Mouse (Mus musculus): Measurements from ENCODE around the gene Sox5. TPM values are rescaled to one million over a fixed set of nuclear protein-coding genes. Genes with fewer than 3 reads are reported as not detected.
"Not testable (repeated sequence)": the region's sequence is repeated elsewhere in the genome, so short reads cannot be mapped to it uniquely, and the experiment has no call there.

Sox5 gene
- polyA plus RNA-seq, 1 experiment from 2014 or later, result 246 TPM

DNA sequence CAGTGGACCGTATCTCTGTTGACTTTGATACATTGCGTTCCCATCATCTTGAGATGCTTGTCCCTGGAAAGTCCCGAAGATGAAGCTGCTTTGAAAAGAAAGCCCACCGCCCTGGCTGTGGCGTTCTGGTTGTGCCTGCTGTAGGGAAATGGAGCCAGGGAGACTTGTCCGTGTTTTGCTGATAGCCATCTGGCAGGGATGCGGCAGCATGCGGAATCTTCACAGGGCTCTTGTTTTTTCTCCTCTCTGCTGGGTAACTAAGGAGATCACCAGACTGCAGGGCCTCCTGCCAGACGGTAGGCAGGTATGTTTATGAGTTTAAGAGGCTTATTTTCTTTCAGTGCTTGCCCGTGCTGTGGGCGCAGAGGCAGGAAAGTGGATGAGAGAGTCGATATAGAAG, 499.0 kb downstream of the Sox5 start:
- WGBS, result 65% methylated on average over 12 of the region's 12 CpGs
- Histone ChIP-seq H3K27ac (ENCODE audit: low read length) (no peak overlapping the region), H3K4me3 (replicated peaks; ENCODE audit: low read length) (no peak overlapping the region), H3K9me3 (ENCODE audit: control insufficient read depth, low read length) (no peaks in the 10 kb centered on the region), H3K4me2 (ENCODE audit: low read length) (no peak overlapping the region), H3K9ac (replicated peaks; ENCODE audit: low read depth, low read length) (no peak overlapping the region), H3K36me3 (ENCODE audit: control insufficient read depth, insufficient read depth) (no peaks in the 10 kb centered on the region), H3K27me3 (replicated peaks; ENCODE audit: control insufficient read depth, insufficient read depth, low read length) (no peaks in the 10 kb centered on the region), H3K4me1 (replicated peaks; ENCODE audit: control insufficient read depth, insufficient read depth, low read length) (peaks cover 7% of the 10 kb centered on the region)
- no peak for ATAC-seq

- H3K9ac ChIP-seq (replicated peaks; ENCODE audit: low read depth, low read length), result no peak overlapping the region
- no peak overlapping the region for H3K4me3 ChIP-seq (replicated peaks; ENCODE audit: low read length)
- H3K27ac ChIP-seq (ENCODE audit: low read length), result no peak overlapping the region
- 95% methylated on average over 3 of the region's 3 CpGs for whole genome bisulfite sequencing
- no peaks in the 10 kb centered on the region for H3K36me3 ChIP-seq (ENCODE audit: control insufficient read depth, insufficient read depth)
- ATAC-seq, result no peak
- H3K27me3 ChIP-seq (replicated peaks; ENCODE audit: control insufficient read depth, insufficient read depth, low read length), result no peaks in the 10 kb centered on the region
- H3K4me1 ChIP-seq (replicated peaks; ENCODE audit: control insufficient read depth, insufficient read depth, low read length), result peaks cover 7% of the 10 kb centered on the region
- H3K4me2 ChIP-seq (ENCODE audit: low read length), result no peak overlapping the region
- H3K9me3 ChIP-seq (ENCODE audit: control insufficient read depth, low read length), result no peaks in the 10 kb centered on the region; the same call in 1 of the 2 replicates
Measured at GRCm38 (mm10) chr6:144281661-144282060, 500.1 kb downstream of the Sox5 start.

DNA sequence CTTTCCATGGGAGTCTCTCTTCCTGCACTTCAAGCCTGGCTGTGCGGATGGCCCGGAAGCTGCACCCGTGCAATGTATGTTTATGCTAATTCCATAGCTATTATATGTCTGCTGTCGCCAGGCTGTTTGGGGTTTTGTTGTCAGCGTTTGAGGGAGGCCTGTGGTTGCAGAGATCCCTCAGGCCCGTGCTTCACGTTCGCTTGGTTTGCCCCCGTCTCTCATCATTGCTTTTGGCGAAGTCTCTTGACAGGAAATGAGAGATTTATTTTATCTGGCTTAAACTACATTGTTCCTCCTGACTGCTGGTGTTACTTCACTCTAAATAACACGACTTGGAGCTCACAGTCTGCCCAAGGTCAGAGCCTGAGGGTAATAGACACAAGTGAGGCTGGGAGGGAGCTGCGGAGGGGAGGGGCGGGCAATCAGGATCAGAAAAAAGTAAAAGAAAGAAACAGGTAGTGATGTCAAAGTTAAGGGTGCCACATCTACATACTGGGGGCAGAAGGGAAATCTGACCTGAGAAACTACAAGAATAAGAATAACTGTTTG, 503.2 kb downstream of the Sox5 start:
- H3K27me3 ChIP-seq (replicated peaks; ENCODE audit: control insufficient read depth, insufficient read depth, low read length), result no peaks in the 10 kb centered on the region
- no peak overlapping the region for H3K4me3 ChIP-seq (replicated peaks; ENCODE audit: low read length)
- H3K27ac ChIP-seq (ENCODE audit: low read length), result no peak overlapping the region
- H3K4me1 ChIP-seq (replicated peaks; ENCODE audit: control insufficient read depth, insufficient read depth, low read length), result peaks cover 2% of the 10 kb centered on the region; the same call in 1 of the 2 replicates
- H3K9ac ChIP-seq (replicated peaks; ENCODE audit: low read depth, low read length), result no peak overlapping the region
- WGBS, result 71% methylated on average over 13 of the region's 13 CpGs
- no peaks in the 10 kb centered on the region for H3K36me3 ChIP-seq (ENCODE audit: control insufficient read depth, insufficient read depth)
- no peak for ATAC-seq
- no peaks in the 10 kb centered on the region; the same call in 1 of the 2 replicates for H3K9me3 ChIP-seq (ENCODE audit: control insufficient read depth, low read length)
- no peak overlapping the region for H3K4me2 ChIP-seq (ENCODE audit: low read length)

GRCm38 (mm10) chr6:144273425-144273824, 508.4 kb downstream of the Sox5 start:
- H3K9me3 ChIP-seq (ENCODE audit: control insufficient read depth, low read length); H3K36me3 ChIP-seq (ENCODE audit: control insufficient read depth, insufficient read depth); H3K27ac ChIP-seq (ENCODE audit: low read length); H3K4me3 ChIP-seq (replicated peaks; ENCODE audit: low read length); ATAC-seq; H3K9ac ChIP-seq (replicated peaks; ENCODE audit: low read depth, low read length); H3K4me1 ChIP-seq (replicated peaks; ENCODE audit: control insufficient read depth, insufficient read depth, low read length); H3K4me2 ChIP-seq (ENCODE audit: low read length); H3K27me3 ChIP-seq (replicated peaks; ENCODE audit: control insufficient read depth, insufficient read depth, low read length): not testable (repeated sequence)
- WGBS, result 24% methylated on average over 4 of the region's 4 CpGs

GRCm38 (mm10) chr6:144271326-144271725, 510.5 kb downstream of the Sox5 start:
- no peaks in the 10 kb centered on the region for H3K9me3 ChIP-seq (ENCODE audit: control insufficient read depth, low read length)
- no peak overlapping the region for H3K27ac ChIP-seq (ENCODE audit: low read length)
- no peak overlapping the region for H3K9ac ChIP-seq (replicated peaks; ENCODE audit: low read depth, low read length)
- ATAC-seq, result no peak
- no peak overlapping the region for H3K4me2 ChIP-seq (ENCODE audit: low read length)
- no peaks in the 10 kb centered on the region for H3K36me3 ChIP-seq (ENCODE audit: control insufficient read depth, insufficient read depth)
- 87% methylated on average over 2 of the region's 2 CpGs for WGBS
- no peaks in the 10 kb centered on the region for H3K4me1 ChIP-seq (replicated peaks; ENCODE audit: control insufficient read depth, insufficient read depth, low read length)
- H3K4me3 ChIP-seq (replicated peaks; ENCODE audit: low read length), result no peak overlapping the region
- H3K27me3 ChIP-seq (replicated peaks; ENCODE audit: control insufficient read depth, insufficient read depth, low read length), result no peaks in the 10 kb centered on the region

DNA sequence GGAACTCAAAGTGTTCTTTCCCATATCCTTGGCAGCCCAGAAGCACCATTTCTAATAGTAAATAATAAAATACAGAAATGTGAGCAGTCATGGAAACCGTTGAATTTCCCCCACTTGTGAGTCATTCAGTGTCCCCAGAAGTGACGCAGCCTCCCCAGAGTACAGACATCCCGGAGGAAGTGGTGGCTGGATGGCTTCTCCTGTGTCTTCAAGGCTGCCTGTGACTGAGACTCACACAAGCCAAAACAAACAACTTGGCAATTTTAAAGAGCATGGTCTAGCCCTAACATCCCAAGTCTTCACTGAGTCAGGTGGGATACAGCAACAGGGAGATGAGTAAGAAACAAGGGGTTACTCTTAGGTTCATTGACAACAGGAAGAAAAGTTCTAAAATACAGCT, 511.5 kb downstream of the Sox5 start:
- no peak for ATAC-seq
- 91% methylated on average over 3 of the region's 3 CpGs for WGBS
- no peaks in the 10 kb centered on the region for H3K27me3 ChIP-seq (replicated peaks; ENCODE audit: control insufficient read depth, insufficient read depth, low read length)

GRCm38 (mm10) chr6:144269666-144270065, 512.1 kb downstream of the Sox5 start:
- no peaks in the 10 kb centered on the region for H3K4me1 ChIP-seq (replicated peaks; ENCODE audit: control insufficient read depth, insufficient read depth, low read length)
- no peak overlapping the region for H3K4me3 ChIP-seq (replicated peaks; ENCODE audit: low read length)
- H3K27ac ChIP-seq (ENCODE audit: low read length), result no peak overlapping the region
- no peak overlapping the region for H3K4me2 ChIP-seq (ENCODE audit: low read length)
- no peak overlapping the region for H3K9ac ChIP-seq (replicated peaks; ENCODE audit: low read depth, low read length)
- H3K9me3 ChIP-seq (ENCODE audit: control insufficient read depth, low read length), result no peaks in the 10 kb centered on the region
- H3K36me3 ChIP-seq (ENCODE audit: control insufficient read depth, insufficient read depth), result no peaks in the 10 kb centered on the region
- H3K27me3 ChIP-seq (replicated peaks; ENCODE audit: control insufficient read depth, insufficient read depth, low read length), result no peaks in the 10 kb centered on the region
- 87% methylated on average over 4 of the region's 4 CpGs for WGBS
- no peak for ATAC-seq

More for the DNA sequence above, 511.5 kb downstream of the Sox5 start:
- Histone ChIP-seq H3K27ac (ENCODE audit: low read length) (no peak overlapping the region), H3K4me3 (replicated peaks; ENCODE audit: low read length) (no peak overlapping the region), H3K9ac (replicated peaks; ENCODE audit: low read depth, low read length) (no peak overlapping the region), H3K9me3 (ENCODE audit: control insufficient read depth, low read length) (no peaks in the 10 kb centered on the region), H3K36me3 (ENCODE audit: control insufficient read depth, insufficient read depth) (no peaks in the 10 kb centered on the region), H3K4me2 (ENCODE audit: low read length) (no peak overlapping the region), H3K4me1 (replicated peaks; ENCODE audit: control insufficient read depth, insufficient read depth, low read length) (no peaks in the 10 kb centered on the region)

DNA sequence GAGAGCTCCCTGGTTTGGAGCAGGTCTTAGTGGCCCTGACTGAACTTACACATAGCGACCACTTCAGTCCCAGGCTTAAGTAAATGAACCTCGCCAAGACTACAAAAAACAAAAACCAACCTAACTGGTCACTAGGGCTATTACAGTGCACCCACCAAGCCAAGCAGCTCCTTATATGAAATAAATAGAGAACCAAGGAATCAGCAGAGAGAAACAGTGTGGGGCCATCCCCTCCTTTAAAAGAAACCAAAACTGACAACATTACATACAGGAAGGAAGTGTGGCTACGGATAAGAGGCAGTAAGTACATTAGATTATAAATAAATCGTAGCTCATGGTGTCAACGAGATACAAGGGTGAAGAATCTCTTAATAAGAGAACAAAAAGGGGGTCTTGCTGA, 516.0 kb downstream of the Sox5 start:
- WGBS, result 92% methylated on average over 5 of the region's 5 CpGs
- Histone ChIP-seq H3K27me3 (replicated peaks; ENCODE audit: control insufficient read depth, insufficient read depth, low read length) (no peaks in the 10 kb centered on the region), H3K27ac (ENCODE audit: low read length) (no peak overlapping the region), H3K9ac (replicated peaks; ENCODE audit: low read depth, low read length) (no peak overlapping the region), H3K36me3 (ENCODE audit: control insufficient read depth, insufficient read depth) (no peaks in the 10 kb centered on the region), H3K9me3 (ENCODE audit: control insufficient read depth, low read length) (no peaks in the 10 kb centered on the region), H3K4me1 (replicated peaks; ENCODE audit: control insufficient read depth, insufficient read depth, low read length) (no peaks in the 10 kb centered on the region), H3K4me3 (replicated peaks; ENCODE audit: low read length) (no peak overlapping the region), H3K4me2 (ENCODE audit: low read length) (no peak overlapping the region)
- ATAC-seq, result no peak

DNA sequence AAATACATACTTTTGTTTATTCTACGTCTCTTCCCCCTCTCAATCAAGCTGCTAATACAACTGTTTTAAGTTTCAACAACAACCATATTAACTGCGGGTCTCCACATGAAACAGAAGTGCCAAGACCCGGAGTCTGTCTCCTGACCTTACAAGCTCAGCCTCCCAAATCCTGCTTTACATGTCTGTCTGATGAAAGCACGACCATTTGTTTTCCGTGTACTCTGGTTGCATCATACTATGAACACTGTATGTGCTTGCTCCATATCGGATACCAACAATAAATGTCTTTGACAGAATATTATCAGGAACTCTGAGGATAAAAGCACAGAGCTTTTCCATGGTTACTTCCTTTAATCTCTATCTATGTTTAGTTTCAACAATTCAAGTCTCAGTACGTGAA, 516.8 kb downstream of the Sox5 start:
- no peak overlapping the region for H3K9ac ChIP-seq (replicated peaks; ENCODE audit: low read depth, low read length)
- no peak overlapping the region for H3K4me3 ChIP-seq (replicated peaks; ENCODE audit: low read length)
- no peak overlapping the region for H3K27ac ChIP-seq (ENCODE audit: low read length)
- no peaks in the 10 kb centered on the region for H3K9me3 ChIP-seq (ENCODE audit: control insufficient read depth, low read length)
- no peaks in the 10 kb centered on the region for H3K4me1 ChIP-seq (replicated peaks; ENCODE audit: control insufficient read depth, insufficient read depth, low read length)
- 81% methylated on average over 7 of the region's 7 CpGs for WGBS
- H3K27me3 ChIP-seq (replicated peaks; ENCODE audit: control insufficient read depth, insufficient read depth, low read length), result no peaks in the 10 kb centered on the region
- H3K4me2 ChIP-seq (ENCODE audit: low read length), result no peak overlapping the region
- no peak for ATAC-seq
- H3K36me3 ChIP-seq (ENCODE audit: control insufficient read depth, insufficient read depth), result no peaks in the 10 kb centered on the region

GRCm38 (mm10) chr6:144264320-144264915, 517.4 kb downstream of the Sox5 start:
- Histone ChIP-seq H3K36me3 (ENCODE audit: control insufficient read depth, insufficient read depth) (no peaks in the 10 kb centered on the region), H3K27ac (ENCODE audit: low read length) (no peak overlapping the region), H3K4me1 (replicated peaks; ENCODE audit: control insufficient read depth, insufficient read depth, low read length) (no peaks in the 10 kb centered on the region), H3K4me2 (ENCODE audit: low read length) (no peak overlapping the region), H3K9ac (replicated peaks; ENCODE audit: low read depth, low read length) (no peak overlapping the region), H3K9me3 (ENCODE audit: control insufficient read depth, low read length) (no peaks in the 10 kb centered on the region), H3K27me3 (replicated peaks; ENCODE audit: control insufficient read depth, insufficient read depth, low read length) (no peaks in the 10 kb centered on the region), H3K4me3 (replicated peaks; ENCODE audit: low read length) (no peak overlapping the region)
- no peak for ATAC-seq
- WGBS, result 25% methylated on average over 16 of the region's 16 CpGs
